In genomic region chr9:34580059-34580458, GRCm38 (mm10) we compare ENCODE assay signal across 14 mouse cellular contexts.
"Had no signal": no experiment of that assay in that cellular context is flagged by ENCODE, and none has a peak within 500 bp of the region (broad histone marks: within the 10 kb centered on the region; RNA-seq: fewer than 3 reads in every experiment).

No protein-coding gene starts in this region.

- H3K4me3 ChIP-seq: intestine, embryonic 15.5 days; limb, embryonic 12.5 days; liver, embryonic 13.5 days; lung, embryonic 15.5 days; megakaryocyte, embryonic 14.5 days had no signal

- DNase-seq: kidney, adult 18-20 months; kidney, postnatal 10 days; kidney, postnatal 4 days; liver; liver, embryonic 13.5 days; liver, postnatal 0 days; lung, postnatal 14 days; right cerebral cortex, postnatal 14 days; thymus, postnatal 4 days had no signal

- H3K27ac ChIP-seq: intestine, embryonic 15.5 days; limb, embryonic 12.5 days; liver, embryonic 13.5 days; lung, embryonic 15.5 days; macrophage had no signal
